Mouse (Mus musculus) heart, adult 2 months (tissue): Measurements from ENCODE around the gene Nfia.

Experiments
- CTCF ChIP-seq: fragments of 200-600 bp; IDR thresholded peaks from 2 replicates; pipeline ENCODE4 v1.8.1; 2022; ENCODE audit warnings: antibody characterized with exemption, mild to moderate bottlenecking, moderate library complexity
- EP300 ChIP-seq: fragments of 200-500 bp; IDR thresholded peaks from 2 replicates; pipeline ENCODE4 v1.6.1; 2011; ENCODE audit warnings: low read depth, low read length, control low read depth; ENCODE audit not compliant: insufficient read depth
- POLR2A ChIP-seq: fragments of 200-500 bp; IDR thresholded peaks from 2 replicates; pipeline ENCODE4 v1.6.1; 2011; ENCODE audit warnings: mild to moderate bottlenecking, low read depth, low read length, control low read depth; ENCODE audit not compliant: insufficient read depth

DNA sequence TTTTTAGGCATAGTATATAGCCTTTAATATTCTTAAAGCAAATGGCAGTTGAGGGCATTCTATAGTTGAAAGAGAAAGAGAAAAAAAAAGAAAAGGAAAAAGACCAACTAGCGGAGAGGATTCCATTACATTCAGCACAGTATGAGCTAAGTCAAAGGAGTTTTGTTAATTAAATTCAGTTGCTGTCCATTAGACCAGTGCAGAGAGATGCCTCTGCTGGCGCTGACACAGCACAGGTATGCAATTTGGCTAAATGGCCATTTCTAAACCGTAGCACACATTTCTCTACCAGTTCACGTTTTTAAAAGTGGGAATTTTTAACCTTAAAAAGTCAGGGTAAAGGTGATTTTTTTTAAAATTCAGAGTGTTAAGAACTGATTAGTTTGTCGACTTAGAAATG is 32.1 kb downstream of the Nfia start:
- TF ChIP-seq POLR2A (no peak), CTCF (no peak), EP300 (no peak)
